Mouse (Mus musculus): ENCODE data around the gene Setdb2.

Setdb2 gene

DNA sequence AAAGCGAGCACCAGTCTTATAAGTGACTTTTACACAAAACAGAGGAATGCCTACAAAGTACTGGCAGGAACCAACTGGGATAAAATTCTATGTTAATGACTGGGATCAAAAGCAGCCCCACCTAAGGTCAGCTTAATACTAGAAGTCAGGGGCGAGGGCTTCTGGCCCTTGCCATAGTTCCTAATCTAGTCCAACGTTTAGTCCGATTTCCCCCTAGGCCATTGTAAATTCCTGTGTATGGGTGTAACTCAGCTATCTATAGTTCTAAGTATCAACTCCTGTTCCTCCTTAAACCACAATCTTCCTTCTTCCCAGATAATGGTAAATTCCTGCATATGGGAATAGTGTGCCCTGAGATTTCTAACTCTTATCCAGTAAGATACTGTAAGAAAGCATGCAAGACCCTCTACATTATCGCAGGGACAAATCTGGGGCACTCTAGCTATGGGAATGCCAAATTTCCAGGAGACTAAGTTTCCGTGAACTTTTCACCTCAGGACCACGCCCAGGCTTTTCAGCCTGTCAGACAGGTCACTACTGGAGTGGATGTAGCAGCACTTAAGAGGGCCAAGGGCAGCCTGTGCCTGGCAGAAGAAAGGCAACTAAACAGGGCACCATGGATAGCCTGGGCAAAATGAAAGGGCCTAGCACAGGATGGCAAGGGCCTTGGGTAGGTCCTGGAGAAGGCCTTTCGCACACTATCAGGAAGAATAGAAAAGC is 74.1 kb downstream of the Setdb2 start:
- no peak for DNase-seq

DNA sequence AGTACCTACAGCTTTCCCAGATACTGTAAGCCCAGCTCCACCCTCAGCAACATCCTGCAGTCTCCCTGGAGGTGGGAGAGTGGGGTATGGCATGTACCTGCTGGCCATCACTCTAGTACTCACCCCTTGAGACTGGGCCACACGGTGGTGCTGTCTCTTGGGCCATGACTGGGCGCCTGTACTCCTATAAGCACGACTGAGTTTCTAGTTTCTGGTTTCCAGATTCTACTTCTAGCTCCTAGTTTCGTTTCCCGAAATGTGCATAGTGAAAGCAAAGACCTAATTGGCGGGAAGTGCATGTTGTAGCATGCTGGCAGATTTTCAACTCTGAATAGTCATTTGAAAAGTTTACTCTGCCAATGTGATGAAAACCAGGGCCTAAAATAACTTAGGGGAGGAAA is 75.4 kb downstream of the Setdb2 start, which contains the start of gene Phf11d:
TSS of gene Phf11d (minus strand) at position 227 of the 401 bp plus-strand sequence.
- no peak for DNase-seq

Data from thymus, postnatal 4 days (tissue).